Mouse (Mus musculus) skeletal muscle tissue, adult 2 months (tissue): Measurements from ENCODE around the gene Diaph3.
A peak's percentile ranks its signal among the peaks of the same experiment; 100 is the strongest.
"Not testable (repeated sequence)": the region's sequence is repeated elsewhere in the genome, so short reads cannot be mapped to it uniquely, and the experiment has no call there.

Source experiments
- DNase-seq: peaks from one replicate; pipeline ENCODE4 v3.0.0-alpha.2; 2012; ENCODE audit warnings: low read depth, low spot score

The Diaph3 gene

DNA sequence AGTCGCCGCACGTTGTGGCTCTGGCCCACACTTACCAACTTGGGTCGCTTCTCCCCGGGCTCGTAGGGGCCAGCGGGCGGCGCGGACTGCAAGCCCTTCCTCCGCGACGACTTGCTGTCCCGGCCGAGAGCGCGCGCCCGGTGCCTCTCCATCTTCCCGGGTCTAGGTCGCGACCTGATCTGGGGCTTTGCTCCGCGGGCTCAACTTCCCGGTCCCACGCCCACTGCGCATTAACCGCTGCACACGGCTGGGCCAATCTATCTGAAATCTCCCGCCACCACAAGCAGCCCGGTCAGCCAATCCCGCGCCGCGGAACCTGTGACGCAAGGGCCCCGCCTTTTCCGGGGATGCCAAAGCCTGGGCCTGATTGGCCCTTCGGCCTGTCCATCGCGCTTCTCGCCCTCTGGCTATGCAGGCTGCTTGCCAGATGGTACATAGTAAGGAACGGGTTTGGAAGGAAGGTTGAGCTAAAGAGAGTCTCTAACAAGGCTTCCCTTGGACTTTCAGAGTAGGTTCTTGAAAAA, at the start of gene Diaph3:
Gene Diaph3, minus strand, starts transcription at position 273 of the 524 bp plus-strand sequence.
- DNase-seq = peak; percentile 91

DNA sequence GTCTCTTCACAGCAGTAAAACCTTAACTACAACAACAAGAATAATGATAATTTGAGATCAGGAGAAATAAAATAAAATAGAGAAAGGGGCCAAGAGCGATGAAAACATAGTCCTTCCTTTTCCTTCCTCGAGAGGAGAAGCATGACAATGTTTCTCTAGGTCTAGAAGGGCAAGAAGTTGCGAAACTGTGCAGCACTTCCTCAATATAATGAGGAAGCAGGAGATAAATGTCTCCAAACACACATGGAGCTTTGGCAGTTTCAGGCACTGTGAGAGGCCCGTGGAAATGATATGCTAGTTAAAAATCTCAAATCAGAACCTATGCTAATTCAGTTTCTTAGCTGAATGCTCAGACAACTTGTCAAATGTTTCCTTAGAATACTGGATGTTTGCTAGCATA, 49.6 kb upstream of the Diaph3 start:
- DNase-seq = peak; percentile 10

DNA sequence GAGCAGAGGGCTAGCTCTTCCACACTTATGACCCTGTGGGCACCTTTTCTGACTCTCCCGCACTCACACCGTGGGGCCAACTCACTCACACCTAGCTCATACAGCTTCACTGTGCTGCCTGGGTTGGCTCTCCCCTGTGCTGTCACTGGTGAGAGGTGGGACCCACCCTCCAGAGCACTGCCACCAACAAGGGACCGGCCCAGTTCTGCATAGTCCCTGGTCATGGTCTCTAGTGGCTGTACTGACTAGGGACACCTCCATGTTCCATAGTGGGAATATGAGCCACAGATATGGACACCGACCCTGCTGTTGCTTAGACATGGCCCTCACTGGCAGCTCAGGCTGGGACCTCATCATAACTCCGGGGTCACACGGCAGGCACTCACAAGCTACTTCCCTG, 30.5 kb upstream of the Diaph3 start:
- no peak for DNase-seq

DNA sequence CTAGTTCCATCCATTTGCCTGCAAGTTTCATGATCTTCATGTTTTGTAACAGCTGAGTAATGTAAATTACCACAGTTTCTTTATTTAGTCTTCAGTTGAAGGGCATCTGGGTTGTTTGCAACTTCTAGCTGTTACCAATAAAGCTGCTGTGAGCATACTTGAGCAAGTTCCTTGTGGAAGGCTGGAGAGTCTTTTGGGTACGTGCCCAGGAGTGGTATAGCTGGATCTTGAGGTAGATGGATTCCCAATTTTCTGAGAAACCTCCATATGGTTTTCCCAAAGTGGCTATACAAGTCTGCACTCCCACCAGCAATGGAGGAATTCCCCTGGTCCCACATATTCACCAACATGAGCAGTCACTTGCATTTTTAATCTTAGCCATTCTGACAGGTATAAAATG, 28.1 kb upstream of the Diaph3 start:
- no peak for DNase-seq

DNA sequence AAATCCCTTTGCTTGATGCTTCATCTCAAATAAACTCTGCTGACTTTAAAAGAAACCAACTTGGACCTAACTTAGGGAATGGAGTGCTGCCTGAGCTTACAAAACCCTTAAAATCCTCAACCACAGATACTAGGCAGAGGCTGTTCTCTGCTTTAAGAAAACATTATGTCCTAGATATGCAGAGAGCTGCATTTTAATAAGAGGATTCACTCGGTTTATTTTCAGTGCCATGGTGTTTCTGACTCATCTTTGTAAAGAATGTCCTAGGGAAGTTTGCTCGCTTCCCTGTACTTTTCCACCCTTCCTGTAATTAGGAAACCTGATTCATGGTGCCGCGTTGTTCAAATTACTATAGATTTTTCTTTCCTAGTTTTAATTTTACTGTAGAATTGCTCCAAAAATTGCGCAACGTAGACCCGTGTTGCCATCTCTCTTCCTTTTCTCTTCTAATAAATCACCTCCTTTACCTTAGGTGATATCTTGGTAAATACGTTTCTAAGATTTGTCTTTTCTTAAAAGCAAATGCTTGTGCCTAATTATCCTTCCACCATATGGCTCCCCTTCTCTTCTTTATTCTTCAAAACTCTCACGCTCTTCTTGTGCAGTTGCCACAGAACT, 14.7 kb upstream of the Diaph3 start:
- DNase-seq = no peak

DNA sequence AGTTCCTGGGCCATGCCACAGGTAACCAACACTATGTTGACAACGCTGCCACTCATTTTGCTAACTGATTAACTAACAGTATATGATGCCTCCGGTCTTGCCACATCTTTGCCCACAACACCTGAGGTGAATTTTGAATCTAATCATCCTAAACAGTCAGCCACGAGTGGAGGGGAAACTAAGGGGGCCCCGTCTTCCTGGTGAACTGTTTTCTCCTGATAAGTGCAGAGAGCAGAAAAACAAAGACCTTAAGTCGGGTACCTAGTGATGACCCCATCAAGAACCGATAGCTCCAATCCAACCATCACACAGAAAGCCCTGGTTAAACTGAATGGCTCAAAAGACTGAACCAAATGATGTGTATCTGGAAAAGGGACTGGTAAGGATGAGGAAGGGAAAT, 8.6 kb upstream of the Diaph3 start:
- no peak for DNase-seq

DNA sequence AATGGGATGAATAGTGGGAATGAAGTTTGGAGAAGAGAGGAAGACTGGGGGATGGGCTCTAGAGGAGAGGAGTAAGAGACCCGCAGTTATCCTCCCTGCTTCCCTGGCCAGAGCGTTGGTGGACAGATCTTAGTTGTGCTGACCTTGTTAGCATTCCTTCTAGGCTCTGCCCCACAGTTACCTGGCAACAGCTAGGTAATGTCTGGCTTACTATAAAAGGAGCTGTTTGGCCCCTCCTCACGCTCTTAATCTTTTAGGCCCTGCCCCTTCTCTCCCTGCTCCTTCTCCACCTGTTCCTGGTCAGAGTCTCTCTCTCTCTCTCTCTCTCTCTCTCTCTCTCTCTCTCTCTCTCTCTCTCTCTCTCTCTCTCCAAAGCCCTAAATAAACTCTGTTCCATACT, 5.7 kb upstream of the Diaph3 start:
- DNase-seq = no peak

DNA sequence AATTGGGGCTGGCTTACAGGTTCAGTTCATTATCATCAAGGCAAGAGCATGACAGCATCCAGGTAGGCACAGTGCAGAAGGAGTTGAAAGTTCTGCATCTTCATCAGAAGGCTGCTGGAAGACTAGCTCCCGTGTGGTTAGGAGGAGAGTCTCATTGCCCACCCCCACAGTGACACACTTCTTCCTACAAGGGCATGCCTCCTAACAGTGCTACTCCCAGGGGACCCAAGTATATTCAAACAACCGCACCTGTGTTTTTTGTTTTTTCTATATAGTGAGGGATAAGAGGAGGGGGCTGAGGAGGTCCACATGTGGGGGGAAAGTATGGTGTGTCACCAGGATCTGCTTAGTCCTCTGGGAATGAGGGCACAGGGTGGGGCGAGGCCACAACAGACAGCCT, 4.3 kb upstream of the Diaph3 start:
- no peak for DNase-seq

DNA sequence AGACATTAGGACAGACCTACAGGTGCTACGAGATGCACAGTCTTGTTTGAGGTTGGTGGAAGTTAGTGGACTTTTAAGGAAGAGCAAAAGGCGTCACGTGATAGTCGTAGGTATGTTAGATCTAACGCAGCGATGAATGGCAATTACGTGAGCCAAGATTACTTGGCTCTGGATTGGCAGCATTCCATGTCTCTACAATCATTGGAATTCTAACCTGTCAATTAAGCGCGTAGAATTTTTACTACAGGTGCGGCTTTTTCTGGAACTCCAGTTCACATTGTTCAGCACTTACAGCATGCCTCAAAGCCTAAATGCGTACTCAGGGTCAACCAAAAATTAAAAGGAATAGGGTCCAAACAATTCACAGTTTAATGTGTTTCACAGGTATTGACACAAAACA, 742 bp upstream of the Diaph3 start:
- DNase-seq = no peak

DNA sequence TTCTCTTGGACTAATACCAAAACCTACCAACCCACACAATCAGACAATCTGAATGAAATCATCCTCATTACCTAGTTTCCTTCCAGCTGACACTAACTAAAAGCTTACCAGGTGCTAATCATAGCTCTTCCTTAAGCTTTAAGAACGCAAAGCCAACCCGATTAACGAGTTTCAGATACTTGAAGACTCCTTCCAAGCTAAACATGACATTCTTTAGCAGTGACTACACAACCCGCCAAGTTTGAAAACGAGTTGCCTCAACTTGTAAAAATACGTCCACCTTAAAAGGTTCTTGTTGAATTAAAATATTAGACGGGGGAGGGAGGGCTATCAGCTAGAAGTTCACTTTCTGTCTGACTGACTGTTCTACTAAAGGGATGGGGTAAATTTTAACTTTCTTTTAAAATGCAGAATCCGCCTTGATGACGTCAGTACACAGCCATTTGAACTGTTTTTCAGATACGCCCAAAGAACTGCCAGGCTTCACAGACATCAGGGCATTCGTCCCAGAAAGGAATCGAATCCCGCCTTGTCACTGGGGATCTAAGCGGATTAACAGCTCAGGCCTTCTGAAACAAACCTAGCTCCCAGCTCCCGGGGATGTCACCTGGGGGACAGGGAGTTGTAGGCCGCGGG, 590 bp downstream of the Diaph3 start:
- DNase-seq = peak; percentile 7

DNA sequence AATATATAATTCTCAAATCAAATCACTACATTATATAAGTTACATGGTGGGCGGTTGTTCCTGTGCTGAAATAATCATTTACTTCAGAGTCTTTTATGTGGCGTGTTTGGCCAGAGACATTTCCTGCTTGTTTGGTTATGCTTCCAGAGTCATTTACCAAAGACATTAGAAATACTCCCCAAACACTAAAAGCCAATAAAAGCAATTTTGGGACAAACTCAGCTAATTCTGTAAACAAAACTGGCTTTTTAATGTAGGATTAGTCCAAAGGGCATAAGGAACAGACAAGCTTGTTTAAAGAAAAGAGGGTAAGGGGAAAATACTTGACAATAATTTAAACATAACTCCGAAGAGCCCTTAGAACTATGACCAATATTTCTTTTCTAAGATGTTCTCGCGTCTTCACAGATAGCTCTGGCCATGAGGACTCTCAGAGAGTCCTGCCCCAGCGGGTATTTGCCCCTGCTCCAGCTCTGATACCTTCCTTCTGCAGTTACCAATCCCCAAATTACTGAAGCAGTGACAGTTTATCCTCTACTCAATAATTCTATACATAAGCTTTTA, 14.9 kb downstream of the Diaph3 start:
- no peak for DNase-seq

DNA sequence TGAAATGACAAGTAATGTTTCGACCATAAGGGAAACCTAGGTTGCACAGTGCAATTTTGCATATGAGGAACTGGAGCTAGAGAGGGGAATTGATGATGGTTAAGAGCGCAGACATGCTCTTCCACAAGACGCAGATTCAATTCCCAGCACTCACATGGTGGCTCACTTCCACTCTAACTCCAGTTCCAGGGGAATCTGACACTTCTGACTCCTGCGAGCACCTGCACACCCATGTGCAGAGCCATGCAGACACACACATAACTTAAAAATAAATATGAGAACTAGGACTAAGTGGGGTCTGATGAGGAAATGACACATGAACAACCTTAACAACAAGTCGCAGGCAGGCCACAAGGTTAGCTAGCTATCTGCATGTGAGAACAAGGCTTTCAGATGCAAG, 15.5 kb downstream of the Diaph3 start:
- DNase-seq = no peak

DNA sequence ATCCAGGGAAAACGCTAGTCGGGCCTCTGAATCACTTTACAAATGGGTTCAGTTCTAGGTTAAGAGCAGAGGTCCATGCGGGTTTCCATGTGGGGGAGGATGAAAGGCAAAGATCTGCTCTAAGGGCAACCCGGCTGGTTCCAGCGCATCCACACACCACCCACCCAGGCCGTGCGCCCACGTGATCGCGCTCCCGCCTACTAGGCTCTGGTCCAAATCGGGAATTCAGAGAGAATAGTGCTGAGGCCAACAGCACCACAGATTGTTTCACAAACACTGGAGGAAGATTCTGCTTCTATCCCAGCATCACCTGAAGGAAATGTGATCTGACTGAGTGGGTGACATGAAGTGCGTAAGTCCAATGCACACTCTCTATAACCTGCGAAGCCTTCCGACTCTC, 17.9 kb downstream of the Diaph3 start:
- DNase-seq = no peak

DNA sequence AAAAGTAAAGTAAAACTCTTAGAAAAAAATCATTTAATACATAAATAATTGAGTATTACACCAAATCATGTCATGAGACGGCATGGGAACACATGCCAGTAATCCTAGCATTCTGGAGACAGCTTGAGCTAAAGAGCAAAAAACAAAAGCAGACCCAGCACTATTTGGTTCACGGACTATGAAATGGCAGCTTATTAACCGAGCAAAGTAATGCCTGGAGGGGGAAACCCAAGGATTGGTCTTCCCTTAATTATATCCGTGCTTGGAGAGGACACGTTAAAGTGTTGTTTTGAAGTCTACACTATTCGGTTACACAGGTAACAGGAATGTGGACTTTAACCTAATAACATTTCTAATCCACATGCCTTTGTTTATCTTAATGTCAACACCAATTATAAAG, 19.2 kb downstream of the Diaph3 start:
- no peak for DNase-seq

DNA sequence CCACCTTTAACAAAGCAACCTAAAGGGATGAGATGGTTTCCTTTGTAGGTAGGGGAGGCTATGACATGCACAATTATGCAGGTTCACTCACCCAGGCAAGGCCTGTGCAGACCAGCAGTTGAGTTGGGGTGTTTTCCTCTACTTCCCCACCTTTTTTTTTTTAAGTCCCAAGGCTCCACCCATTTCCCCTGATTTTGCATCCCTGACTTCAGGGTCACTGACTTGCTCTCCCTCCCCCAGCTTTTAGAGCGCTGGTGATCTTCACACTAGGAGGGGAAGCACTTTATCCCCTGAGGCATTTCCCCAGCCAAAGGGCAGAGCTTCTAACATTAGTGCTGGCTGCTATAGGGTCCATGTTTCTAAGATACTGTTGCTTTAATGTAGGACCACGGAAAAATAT, 30.4 kb downstream of the Diaph3 start:
- DNase-seq = no peak

DNA sequence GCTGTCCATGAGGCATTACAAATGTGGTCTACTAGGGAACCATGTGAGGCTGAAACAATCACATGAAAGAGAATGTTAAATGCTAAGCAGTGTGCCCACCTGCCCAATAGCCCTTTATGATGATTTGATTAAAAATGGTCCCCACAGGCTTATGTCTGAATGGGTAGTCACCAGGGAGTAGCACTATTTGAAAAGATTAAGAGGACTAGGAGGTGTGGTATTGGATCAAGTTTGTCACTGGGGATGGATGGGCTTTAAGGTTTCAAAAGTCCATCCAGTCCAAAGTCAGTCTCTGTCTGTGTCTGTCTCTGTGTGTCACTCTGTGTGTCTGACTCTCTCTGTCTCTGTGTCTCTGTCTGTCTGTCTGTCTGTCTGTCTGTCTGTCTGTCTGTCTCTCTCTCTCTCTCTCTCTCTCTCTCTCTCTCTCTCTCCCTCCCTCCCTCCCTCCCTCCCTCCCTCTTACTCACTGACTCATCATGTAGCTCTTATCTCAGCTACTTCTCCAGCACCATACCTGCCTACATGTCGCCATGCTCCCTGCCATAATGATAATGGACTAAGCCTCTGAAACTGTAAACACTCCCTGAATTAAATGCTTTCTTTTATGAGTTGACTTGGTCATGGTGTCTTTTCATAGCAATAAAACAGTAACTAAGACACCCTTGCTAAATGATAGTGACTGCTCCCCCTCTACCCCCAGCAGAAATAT, 41.5 kb downstream of the Diaph3 start:
- DNase-seq = no peak

DNA sequence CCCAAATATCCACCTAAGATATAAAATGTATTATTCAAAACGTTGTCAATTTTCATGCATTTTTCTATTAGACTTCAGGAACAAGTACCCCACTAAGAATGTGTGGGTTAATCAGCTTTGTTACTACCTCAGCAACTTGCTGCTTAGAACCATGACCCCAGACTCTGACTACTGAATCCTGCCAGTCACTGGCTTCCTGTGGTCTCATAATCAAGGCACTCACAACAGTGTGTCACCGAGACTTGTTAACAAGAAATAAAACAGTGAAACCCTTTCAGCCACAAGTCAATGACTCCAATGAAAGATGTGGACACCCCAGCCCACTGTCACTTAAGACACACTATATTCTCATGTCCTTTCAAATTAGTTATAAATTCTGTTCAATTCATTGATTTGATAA, 42.9 kb downstream of the Diaph3 start:
- DNase-seq = no peak

DNA sequence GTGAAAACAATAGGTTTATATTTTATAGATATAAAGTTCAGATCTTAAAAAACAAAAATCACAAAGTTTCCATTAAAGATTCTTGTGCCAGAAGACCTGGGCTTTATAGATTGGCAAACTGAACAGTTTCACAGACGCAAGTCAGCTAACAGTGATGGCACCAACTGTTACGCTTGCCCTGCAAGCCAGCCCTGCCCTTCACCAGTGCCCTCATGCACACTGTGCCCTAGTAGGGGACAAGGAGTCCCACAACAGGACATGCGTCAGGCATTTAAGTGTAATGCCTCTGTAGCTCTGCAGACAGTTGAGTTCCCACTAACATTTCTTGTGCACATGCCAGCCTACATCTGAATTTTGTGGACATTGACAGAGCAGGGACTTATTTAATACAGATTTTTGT, 49.5 kb downstream of the Diaph3 start:
- no peak for DNase-seq

DNA sequence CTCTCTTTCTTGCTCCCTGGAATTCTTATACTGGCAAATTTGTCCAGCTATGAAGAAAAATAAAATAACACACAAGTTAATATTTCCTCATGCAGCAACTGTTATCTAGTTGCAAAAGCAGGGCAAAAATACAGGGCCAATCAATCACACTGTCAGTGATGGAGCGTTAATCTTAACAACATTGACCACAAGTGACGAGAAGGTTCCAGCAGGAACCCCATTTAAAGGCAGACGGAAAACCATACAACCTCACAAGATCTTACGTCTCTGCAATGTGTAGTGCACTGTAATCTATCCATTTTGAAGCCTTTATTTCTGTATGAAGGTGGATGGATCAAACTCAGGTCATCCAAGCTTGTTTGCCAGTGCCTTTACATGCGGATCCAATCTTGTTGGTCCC, 49.9 kb downstream of the Diaph3 start:
- DNase-seq = no peak

DNA sequence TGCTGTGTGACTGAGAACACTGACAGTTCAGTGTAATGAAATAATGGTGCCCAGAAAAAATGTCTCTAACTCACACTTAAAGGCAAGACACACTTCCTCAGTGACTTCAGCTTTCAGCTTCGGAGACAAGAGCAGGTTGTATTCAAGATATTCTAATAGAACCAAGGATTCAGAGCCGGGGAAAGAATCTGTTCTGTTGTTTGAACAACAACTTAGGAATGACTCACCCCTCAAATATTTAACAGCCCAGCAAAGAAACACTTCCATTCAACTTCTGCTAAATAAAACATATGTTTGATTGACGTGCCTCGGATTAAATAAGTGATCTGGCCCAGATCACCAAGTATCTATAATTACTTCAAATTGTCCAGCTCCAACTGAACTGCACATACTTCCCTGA, 52.1 kb downstream of the Diaph3 start:
- no peak for DNase-seq

DNA sequence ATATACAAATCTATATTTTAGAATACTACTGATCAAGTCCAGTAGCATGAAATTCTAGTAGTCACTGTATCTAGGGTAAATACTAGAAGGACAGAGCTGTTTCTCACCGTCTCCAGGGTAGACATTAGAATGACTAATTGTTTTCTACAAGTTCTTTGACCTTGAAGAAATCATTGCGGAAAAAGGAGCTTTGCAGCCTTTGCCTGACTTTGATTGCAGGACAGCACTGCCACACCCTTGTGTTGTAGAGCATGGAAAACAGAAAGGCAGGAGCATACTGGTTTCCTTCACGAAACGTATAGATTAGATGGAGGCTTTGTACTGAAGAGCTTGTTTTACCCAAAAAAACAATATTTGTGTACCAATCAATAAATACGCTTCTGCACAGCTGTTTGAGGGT, 52.6 kb downstream of the Diaph3 start:
- no peak for DNase-seq

DNA sequence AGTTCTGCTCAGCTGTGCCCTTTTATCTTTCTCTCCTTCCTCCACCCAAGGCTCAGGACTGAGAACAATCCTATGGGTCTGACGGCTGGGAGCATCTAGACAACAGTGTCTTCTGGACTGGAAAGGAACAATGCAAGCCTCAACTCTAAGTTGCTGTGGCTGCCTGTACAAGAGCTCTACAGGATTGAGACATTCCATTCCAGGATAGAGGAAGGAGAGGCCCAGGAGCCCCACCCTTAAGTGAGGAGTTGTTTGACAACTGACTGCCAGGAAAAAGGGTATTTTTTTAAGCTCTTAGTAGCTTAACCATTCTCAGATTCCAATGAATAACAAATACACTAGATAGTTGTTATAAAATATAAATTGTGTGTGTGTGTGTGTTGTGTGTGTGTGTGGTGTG, 53.0 kb downstream of the Diaph3 start:
- DNase-seq = no peak

DNA sequence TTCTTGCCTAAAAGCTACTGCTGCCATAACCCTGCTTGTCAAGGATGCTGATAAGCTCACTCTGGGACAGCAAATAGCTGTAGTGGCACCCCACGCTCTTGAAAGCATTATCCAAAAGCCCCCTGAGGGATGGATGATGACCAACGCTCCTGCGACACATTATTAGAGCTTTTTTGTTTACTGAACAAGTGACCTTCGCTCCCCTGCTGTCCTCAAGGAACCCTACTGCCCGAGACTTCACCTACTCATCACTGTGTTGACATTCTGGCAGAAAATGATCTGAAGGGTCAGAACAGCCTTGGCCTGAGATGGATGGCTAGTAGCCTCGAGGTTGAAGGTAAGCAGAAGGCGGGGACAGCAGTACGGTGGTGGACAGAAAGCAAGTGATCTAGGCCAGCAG, 56.1 kb downstream of the Diaph3 start:
- DNase-seq = not testable (repeated sequence)
